Mouse (Mus musculus) cerebellum, postnatal 36 days (tissue): ENCODE measurements at regions not wholly inside any gene's neighbourhood (a gene's known extent, or its start where the extent isn't known, plus 50 kb on each side); places are given as distances from the start of the nearest gene placed in this dataset.
"Not testable (repeated sequence)": the region's sequence is repeated elsewhere in the genome, so short reads cannot be mapped to it uniquely, and the experiment has no call there.

Source experiments
- DNase-seq, 2 experiments: peaks; one replicate each; pipeline ENCODE4 v3.0.0; 2021 to 2022; ENCODE audit warnings: mixed read lengths in 2 of 2

DNA sequence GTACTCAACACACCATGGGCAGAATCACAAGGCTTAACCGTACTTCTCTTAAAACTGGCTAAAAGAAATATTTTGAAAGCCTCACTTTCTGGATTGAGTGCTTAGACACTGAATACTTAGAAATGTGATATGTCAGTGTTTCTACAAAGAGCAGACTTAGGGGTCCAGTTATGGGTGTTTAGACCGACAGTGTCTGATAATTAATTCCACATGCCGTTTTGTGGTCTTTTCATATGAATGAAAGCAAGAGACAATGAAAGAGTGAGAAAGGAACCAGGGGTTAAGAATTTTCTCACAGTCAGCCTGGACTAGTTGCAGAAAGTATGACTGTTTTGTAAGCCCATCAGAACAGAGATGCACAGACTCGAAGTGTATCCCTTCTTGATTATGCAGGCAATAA is 324.8 kb upstream of the Intu start:
- DNase-seq, result no peak

GRCm38 (mm10) chr3:40211793-40212192 is 319.3 kb upstream of the Intu start:
- no peak for DNase-seq

DNA sequence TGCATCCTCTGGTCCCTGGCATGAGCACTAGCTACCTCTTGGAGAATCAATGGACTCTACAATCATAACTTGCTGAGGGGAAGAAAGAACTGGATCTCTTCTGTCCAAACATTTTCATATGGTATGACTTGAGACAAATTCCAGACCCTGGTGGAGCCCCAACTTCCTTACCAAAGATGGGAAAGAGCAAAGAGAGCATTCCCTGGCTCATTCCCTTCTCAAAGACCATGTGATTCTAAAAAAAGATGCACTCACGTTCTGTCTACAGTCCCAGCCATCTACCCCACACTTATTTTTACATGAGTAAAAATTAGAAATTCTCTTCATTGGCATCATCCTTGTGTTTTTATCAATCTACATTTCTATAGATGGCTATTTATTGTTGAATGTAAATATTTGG is 304.3 kb upstream of the Intu start:
- no peak for DNase-seq

DNA sequence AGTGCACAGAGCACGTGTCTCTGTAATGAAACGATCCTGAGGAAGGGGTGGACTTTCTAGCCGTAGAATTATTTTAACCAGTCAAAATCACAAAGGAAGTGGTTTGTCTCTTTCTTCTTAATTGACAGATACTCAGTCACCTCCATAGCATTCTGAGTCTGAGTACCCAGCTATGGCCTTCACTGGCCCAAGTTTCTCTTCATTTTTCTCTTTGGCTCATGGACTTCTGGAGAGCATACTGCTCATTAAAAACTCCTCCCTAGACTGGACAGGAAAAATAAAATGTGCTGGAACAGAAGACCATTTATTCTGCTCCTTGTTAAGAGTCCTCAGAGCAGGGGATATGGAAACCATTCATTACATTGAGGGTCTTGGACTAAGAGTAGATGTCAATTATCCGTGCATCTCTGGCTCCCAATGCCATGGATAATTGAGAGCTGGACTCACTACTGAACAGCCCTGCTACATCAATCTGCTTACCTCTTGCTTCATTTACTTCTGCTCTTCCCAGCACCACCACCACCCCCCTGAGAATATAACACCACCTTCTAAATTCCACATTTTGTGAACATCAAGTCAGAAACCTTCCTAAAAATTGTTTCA is 287.5 kb upstream of the Intu start:
- DNase-seq, result no peak

GRCm38 (mm10) chr3:40254376-40254775 is 276.7 kb upstream of the Intu start:
- no peak for DNase-seq

DNA sequence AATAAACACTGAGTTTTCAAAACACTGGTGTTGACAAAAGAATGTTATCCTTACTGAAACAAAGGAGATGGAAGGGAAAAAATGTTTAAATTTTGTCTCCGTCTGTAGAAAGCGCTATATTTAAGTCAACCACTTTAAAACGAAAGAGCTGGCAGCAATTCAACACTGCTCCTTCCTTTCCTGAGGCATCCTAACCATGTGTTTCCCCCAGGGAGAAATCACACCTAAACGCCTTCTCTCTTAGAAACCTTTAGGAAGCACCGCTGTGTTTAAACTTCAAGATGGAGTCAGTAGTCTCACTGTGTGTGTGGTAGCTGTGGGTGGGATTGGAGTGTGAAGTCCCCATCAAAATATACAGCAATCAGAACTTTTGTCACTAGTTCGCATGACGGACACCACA is 268.6 kb upstream of the Intu start:
- DNase-seq, result no peak

- no peak for DNase-seq
Observed at GRCm38 (mm10) chr3:40267514-40267913, 263.6 kb upstream of the Intu start.

- peak; percentile 45 for DNase-seq
Observed at GRCm38 (mm10) chr3:40282926-40283325, 248.2 kb upstream of the Intu start.

- DNase-seq, result no peak
Observed at GRCm38 (mm10) chr3:40286959-40287710, 244.0 kb upstream of the Intu start.

DNA sequence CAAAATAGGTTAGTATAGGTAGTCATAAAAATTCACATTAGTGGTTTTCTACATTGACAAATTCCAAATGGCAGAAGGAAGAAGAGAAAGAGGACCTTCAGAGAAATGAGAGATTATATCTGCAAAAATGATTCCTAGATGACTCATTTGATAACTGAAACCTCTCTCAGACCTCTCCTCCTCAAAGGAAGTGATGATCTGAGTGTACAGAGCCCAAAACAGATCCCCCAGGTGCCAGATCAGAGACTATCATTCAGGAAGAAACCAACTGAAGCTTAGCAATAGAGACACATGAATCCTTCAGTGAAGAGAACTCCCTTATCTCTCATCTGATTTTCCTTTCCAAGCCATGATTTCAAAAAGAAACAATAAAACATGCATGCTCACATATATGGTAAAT is 234.0 kb upstream of the Intu start:
- no peak for DNase-seq

DNA sequence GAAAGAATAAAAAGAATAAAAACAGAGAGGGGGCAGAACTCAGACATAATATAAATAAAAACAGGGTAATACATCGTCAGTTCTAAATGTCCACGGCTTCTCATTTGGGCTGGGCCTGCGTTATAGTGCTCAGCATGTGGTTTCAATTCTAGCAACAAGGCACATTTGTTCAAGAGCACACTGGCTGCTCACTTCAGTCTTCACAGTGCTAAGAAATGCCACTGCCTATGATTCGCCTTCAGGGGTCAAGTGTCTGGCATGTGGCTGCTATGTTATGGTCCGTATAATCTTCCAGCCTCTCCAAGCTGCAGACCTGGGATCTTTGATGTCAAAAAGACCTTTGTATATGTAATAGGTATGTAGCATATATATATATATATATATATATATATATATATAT is 210.8 kb upstream of the Intu start:
- no peak for DNase-seq

DNA sequence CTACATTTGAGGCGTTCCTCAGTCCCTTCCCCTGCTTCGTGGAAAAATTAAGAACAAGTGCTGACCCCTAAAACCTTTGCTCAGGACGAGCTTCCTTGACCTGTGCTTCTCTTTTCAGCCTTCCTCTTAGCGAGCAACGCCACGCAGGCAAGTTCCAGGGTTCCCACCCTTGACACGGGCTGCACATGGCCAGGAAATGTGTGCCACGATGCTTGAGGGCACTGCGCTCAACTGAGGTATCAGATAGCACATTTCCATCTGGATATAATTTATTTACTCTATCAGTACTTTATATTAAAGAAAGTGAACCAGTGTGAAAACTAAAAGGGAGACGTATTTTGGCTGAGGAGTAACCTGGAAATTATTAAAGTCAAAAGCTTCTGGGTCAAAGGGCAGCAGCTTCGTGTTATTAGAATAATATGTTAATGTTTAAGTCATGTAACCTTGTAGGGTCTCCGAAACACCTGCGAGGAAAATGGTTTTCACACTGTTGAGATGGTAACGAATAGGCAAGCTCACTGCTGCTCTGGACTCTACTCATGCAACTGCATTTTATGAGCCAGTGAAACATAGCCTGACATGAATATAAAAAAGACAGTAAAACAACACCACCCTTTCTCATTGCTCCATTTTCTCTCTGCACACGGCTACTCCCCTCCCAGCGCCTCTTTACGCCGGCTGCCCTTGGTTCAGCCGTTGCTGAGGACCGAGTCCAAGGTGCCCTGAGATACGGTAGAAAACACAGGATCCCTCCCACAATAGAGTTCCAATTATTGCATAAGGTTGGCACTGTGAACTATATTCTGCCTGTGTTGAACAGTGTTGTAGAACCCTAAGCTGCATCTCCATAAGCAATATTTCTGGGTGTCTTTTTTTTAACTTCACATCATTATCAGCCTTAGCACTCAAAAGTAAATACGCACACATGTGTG is 204.9 kb upstream of the Intu start:
- DNase-seq, result no peak

GRCm38 (mm10) chr3:40339492-40340030 is 191.5 kb upstream of the Intu start:
- no peak for DNase-seq

- no peak for DNase-seq
Observed at GRCm38 (mm10) chr3:40355103-40355502, 176.0 kb upstream of the Intu start.

- DNase-seq, result no peak
Observed at GRCm38 (mm10) chr3:40368421-40368820, 162.7 kb upstream of the Intu start.

DNA sequence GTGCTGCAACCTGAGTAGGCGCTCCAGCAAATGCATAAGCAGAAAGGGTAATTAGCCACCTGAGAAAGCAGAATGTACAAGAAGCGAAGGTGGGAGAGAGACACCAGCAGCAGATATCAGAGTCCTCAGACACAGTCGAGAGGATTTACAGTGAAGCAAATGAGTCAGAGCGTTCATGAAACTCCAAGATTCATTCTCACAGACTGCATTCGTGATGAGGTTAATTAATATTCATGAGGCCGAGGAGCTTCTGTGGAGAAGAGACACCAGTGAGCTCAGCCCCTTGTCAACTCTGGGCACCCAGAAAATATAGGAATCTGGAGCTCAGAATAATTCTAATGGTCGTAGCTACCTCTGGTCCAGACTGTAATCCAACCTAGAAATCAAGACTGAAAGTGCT is 159.7 kb upstream of the Intu start:
- DNase-seq, result no peak

- not testable (repeated sequence) for DNase-seq
Observed at GRCm38 (mm10) chr3:40376220-40376619, 154.9 kb upstream of the Intu start.

DNA sequence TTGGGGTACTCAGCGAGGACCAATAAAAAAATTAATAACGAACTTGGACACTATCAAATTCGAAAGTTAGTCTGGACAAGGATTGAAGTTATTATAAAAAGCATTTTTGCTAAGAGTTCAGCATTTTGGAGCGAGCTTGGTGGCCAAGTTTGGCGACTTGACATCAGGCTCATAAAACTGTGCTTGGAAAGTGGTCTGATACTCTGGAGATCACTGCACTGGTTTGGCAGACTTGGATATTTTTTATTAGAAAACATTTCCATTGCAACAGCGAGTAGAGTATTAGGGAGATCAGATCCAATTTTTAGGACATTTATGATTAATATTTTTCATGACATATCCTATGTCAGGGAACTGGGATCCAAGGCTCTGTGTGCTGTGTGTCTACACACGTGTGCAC is 153.7 kb upstream of the Intu start:
- DNase-seq, result no peak

DNA sequence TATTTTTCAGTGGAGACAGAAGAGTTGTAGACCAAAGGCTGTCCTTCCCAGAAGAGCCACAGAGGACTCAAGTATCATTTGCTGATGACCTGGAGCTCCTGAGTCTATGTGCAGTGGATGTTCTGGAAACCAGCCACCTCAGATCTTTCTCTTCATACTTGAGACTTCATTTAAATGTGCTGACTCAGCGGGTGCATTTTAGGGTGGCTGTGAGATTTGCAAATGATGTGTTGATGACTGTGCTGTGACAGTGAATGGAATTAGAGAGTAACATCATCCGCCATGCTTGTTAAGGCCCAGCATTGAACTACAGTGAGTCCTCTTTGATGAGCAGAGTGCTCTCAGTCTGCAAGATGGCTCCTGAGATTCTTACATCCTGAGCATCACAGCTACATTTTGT is 152.0 kb upstream of the Intu start:
- DNase-seq, result no peak

DNA sequence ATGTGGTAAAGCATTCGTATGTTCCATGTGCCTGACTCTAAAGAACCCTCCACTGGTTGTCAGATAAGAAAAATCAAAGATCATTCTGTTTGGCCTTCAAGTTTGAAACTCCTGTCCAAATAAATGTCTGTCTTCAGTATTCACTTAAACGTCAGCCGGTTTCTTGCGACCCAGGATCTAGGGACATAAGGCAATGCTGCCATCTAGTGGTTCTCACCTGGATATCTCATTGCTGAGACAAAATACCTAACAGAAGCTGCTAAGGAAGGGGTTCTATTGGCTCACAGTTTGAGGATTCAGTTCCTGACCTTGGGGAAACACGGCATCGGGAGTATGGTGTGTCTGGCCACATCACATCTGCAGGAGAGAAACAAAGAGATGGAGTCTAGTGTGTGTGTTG is 139.5 kb upstream of the Intu start:
- peak; percentile 6 to 42 for DNase-seq

DNA sequence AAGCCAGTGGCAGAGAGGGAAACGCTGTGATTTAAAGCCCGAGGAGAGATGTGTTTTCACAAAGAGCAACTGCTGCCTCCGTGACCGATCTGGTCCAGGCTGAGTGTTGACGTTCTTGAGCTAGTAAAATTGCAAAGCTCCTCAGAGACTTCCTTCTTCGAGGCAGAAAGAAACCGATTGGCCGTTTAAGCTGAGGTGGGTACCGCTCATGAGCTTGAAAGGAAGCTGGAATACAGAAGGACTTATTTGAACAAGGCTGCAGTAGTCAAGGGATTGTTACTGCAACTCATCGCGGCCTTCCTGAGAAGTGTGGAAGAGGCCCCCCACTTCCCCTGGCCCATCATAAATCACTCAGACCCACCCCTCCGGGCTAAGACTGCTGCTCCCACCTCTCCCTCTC is 132.9 kb upstream of the Intu start:
- no peak for DNase-seq

DNA sequence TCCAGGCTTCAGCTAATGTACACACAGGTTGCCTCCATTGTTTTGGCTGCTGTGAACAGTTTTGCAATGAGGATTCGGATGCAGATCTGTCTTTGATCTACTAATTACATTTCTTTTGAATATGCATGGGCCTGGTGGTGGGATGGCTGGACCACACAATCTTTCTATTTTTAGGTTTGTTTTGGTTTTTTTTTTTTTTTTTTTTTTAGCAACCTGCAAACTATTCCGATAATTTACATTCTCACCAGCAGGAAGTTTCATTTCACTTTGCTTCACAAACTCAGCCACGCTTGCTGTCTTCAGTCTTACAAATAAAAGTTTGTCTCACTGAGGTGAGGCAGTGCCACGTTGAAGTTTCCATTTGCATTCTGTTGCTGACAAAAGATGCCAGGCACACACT is 127.7 kb upstream of the Intu start:
- no peak for DNase-seq
